Mouse (Mus musculus) midbrain, embryonic 12.5 days (tissue): ENCODE measurements around the gene Ncbp1. TPM values are rescaled to one million over a fixed set of nuclear protein-coding genes. Genes with fewer than 3 reads are reported as not detected.

Experiments
- polyA plus RNA-seq: library from polyadenylated mRNA; unstranded; fragments of >200 nt; fragmentation: Nextera tagmentation; extraction: Ambion mirVana; gene quantifications from 2 replicates; pipeline ENCODE4 v1.2.1, GENCODE M21; 2016

Gene Ncbp1
- polyA plus RNA-seq, 1 experiment from 2014 or later = 111 TPM

Other genes starting within 250 kb of the Ncbp1 start
- gene Ccdc180, start 248.3 kb upstream of the Ncbp1 start, polyA plus RNA-seq = 0.05 TPM in 1 of 2 replicates, not detected in the other
- 12.0 and 15.9 TPM in 2 replicates for gene Tdrd7, start 173.3 kb upstream of the Ncbp1 start, polyA plus RNA-seq
- 1.0 and 1.7 TPM in 2 replicates for gene Tmod1, start 99.7 kb upstream of the Ncbp1 start, polyA plus RNA-seq
- gene Tstd2, start 81 bp downstream of the Ncbp1 start, polyA plus RNA-seq = 52.6 and 59.5 TPM in 2 replicates
- 30.6 and 31.4 TPM in 2 replicates for gene Xpa, start 57.7 kb downstream of the Ncbp1 start, polyA plus RNA-seq
- not detected in 2 replicates for gene Foxe1, start 205.0 kb downstream of the Ncbp1 start, polyA plus RNA-seq